14 mouse cellular contexts compared by ENCODE assay signal in the genomic region with DNA sequence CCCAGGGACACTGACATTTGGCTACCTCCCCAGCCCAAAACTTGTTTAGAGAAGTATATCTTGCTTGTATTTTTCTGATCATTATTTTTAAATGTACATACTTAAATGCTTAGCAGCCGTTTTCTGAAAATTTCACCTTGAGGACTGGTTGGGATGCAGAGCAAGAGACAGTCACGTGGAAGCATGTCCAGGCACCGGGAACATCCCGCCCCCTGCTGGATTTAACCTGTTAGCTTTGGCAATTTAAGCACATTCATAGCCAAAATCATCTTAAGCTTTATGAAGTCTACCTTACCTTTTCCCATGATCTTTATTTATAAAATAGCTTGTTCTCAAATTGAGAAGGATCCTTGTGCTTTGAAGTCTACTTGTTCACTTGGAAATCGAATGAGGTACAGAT. TPM values are rescaled to one million over a fixed set of nuclear protein-coding genes. Genes with fewer than 3 reads are reported as not detected.
DNase-seq lines count a peak whose midpoint lies in the region; ATAC-seq and TF ChIP-seq lines count a peak whose summit lies in the region.
"Had no signal": no experiment of that assay in that cellular context is flagged by ENCODE, and none has a peak within 500 bp of the region (broad histone marks: within the 10 kb centered on the region; RNA-seq: fewer than 3 reads in every experiment).

No protein-coding gene starts in this region.

- no peak for TF ChIP-seq EP300 in heart, postnatal 0 days (IDR thresholded peaks at IDR 0.05; ENCODE audit: low read depth)

- peaks cover 13% of the 10 kb centered on the region; the same call in 1 of the 2 replicates for H3K4me1 ChIP-seq in heart, postnatal 0 days (ENCODE audit: control insufficient read depth, insufficient read depth)
- H3K4me1 ChIP-seq in liver, adult 2 months (ENCODE audit: control insufficient read depth, insufficient read depth, low read length), result no peaks in the 10 kb centered on the region
- peaks cover 16% of the 10 kb centered on the region for H3K4me1 ChIP-seq in E14TG2a.4 (replicated peaks; ENCODE audit: low read depth, low read length)
- H3K4me1 ChIP-seq: hindbrain, embryonic 15.5 days had no signal

- intact Hi-C loops in heart, postnatal 25 days (cut with DNase I), result no loop called here

- H3K27me3 ChIP-seq in heart, postnatal 0 days (ENCODE audit: control insufficient read depth, insufficient read depth, low read length), result no peaks in the 10 kb centered on the region
- H3K27me3 ChIP-seq in liver, adult 2 months (ENCODE audit: control insufficient read depth, insufficient read depth, low read length), result no peaks in the 10 kb centered on the region
- no peaks in the 10 kb centered on the region for H3K27me3 ChIP-seq in E14TG2a.4 (ENCODE audit: insufficient read depth, low read length)
- H3K27me3 ChIP-seq in Patski, result no peaks in the 10 kb centered on the region
- H3K27me3 ChIP-seq: CH12.LX; heart, embryonic 15.5 days; hindbrain, embryonic 15.5 days had no signal

- TF ChIP-seq CTCF in heart, postnatal 0 days (IDR thresholded peaks at IDR 0.05; ENCODE audit: low read depth), result peak; percentile 15; the same call in 1 of the 2 replicates
- TF ChIP-seq CTCF in liver, adult 2 months (IDR thresholded peaks at IDR 0.05; ENCODE audit: low read depth, low read length), result peak; percentile 67
- peak; percentile 48 for TF ChIP-seq CTCF in E14TG2a.4 (conservative IDR thresholded peaks at IDR 0.05; ENCODE audit: low read length)
- peak; percentile 48 for TF ChIP-seq CTCF in Patski (IDR thresholded peaks at IDR 0.05)

- in situ Hi-C loops in Patski (cut with MboI; ENCODE audit: low pct_unique_long_range_greater_than_20kb), result loop anchor here (5.0 kb wide), 1 partner anchor 92 kb away; no protein-coding TSS in a partner anchor

- no peak for ATAC-seq in heart, postnatal 0 days (ENCODE audit: insufficient read depth, low read depth)
- ATAC-seq in Patski, result no peak
- ATAC-seq: activated CD4-positive, CD25-positive, alpha-beta regulatory T cell, adult 4 months; forebrain, embryonic 16.5 days had no signal

- no peak for TF ChIP-seq POLR2A in liver, adult 2 months (IDR thresholded peaks at IDR 0.05; ENCODE audit: extremely low read depth, insufficient read depth, low read length)

- H3K79me2 ChIP-seq in liver, adult 2 months (ENCODE audit: control insufficient read depth, insufficient read depth, low read length), result no peaks in the 10 kb centered on the region; the same call in 1 of the 2 replicates

- no peak for DNase-seq in heart, postnatal 0 days (ENCODE audit: low spot score)
- DNase-seq in heart, postnatal 25 days (ENCODE audit: low spot score), result no peak
- DNase-seq in liver, adult 2 months (ENCODE audit: extremely low read depth, low read depth, low spot score), result peak; percentile 43
- DNase-seq in liver, result no peak
- no peak for DNase-seq in Patski (ENCODE audit: low read depth, low spot score)
- no peak for DNase-seq in c-Kit-positive CD71-positive TER-119-positive erythroid progenitor cells, embryonic 14.5 days (ENCODE audit: low spot score)
- DNase-seq: gastrocnemius, postnatal 14 days had no signal

- H3K9ac ChIP-seq in heart, postnatal 0 days (replicated peaks; ENCODE audit: low read depth, low read length), result no peak overlapping the region
- H3K9ac ChIP-seq in liver, adult 2 months (ENCODE audit: low read depth, low read length), result no peak overlapping the region
- H3K9ac ChIP-seq: heart, embryonic 15.5 days; hindbrain, embryonic 15.5 days had no signal

- POLR2A ChIA-PET in Patski (lab: Charles Lee), result interaction anchor here (0.6 kb wide), 1 partner anchor 123 kb away, joined by 5 read pairs; no protein-coding TSS in a partner anchor

- no peak overlapping the region for H3K4me3 ChIP-seq in heart, postnatal 0 days (ENCODE audit: low read depth, low read length)
- no peak overlapping the region for H3K4me3 ChIP-seq in liver, adult 2 months (ENCODE audit: insufficient read depth, low read depth, low read length)
- no peak overlapping the region for H3K4me3 ChIP-seq in E14TG2a.4 (replicated peaks; ENCODE audit: low read length)
- H3K4me3 ChIP-seq: heart, embryonic 15.5 days; hindbrain, embryonic 15.5 days had no signal

- no peaks in the 10 kb centered on the region for H3K9me3 ChIP-seq in heart, postnatal 0 days (replicated peaks; ENCODE audit: control insufficient read depth, low read length)
- H3K9me3 ChIP-seq in E14TG2a.4 (ENCODE audit: low read length), result no peaks in the 10 kb centered on the region
- H3K9me3 ChIP-seq: heart, embryonic 15.5 days; hindbrain, embryonic 15.5 days had no signal

- H3K36me3 ChIP-seq in heart, postnatal 0 days (replicated peaks; ENCODE audit: control insufficient read depth, insufficient read depth, low read length), result peaks cover 4% of the 10 kb centered on the region
- peaks cover 11% of the 10 kb centered on the region for H3K36me3 ChIP-seq in liver, adult 2 months (ENCODE audit: control insufficient read depth, insufficient read depth, low read length)
- peaks cover 54% of the 10 kb centered on the region for H3K36me3 ChIP-seq in E14TG2a.4 (ENCODE audit: insufficient read depth, low read length)

- H3K27ac ChIP-seq in heart, postnatal 0 days (ENCODE audit: low read depth), result no peak overlapping the region
- H3K27ac ChIP-seq in liver, adult 2 months (replicated peaks; ENCODE audit: insufficient read depth, low read depth, low read length), result no peak overlapping the region
- H3K27ac ChIP-seq: heart, embryonic 15.5 days; hindbrain, embryonic 15.5 days had no signal

- CTCF ChIA-PET in Patski (lab: Charles Lee), result interaction anchor here (1.0 to 2.2 kb wide), 3 partner anchors 12 to 104 kb away, joined by 3 to 7 read pairs (median 4); no protein-coding TSS in a partner anchor

- 80% methylated on average over 5 of the region's 5 CpGs for WGBS in heart, postnatal 0 days
- WGBS in liver, adult 2 months, result 41% methylated on average over 5 of the region's 5 CpGs

- H3K4me2 ChIP-seq in heart, postnatal 0 days (ENCODE audit: low read depth, low read length), result no peak overlapping the region
- H3K4me2 ChIP-seq: heart, embryonic 15.5 days; hindbrain, embryonic 15.5 days; midbrain, embryonic 11.5 days had no signal

RNA-seq across cellular contexts. Expression of gene Zc3h15, which starts 25.8 kb away (rescaled TPM):
- total RNA-seq in heart, postnatal 0 days (2014; rRNA removed; ENCODE audit: low replicate concordance), result 18.1 and 26.4 TPM in 2 replicates
- 83.1 and 84.4 TPM in 2 replicates for polyA plus RNA-seq in heart, postnatal 0 days (2015; fragmentation: Nextera tagmentation; extraction: Ambion mirVana)
- 10 to 100 TPM; 48.8 to 52.3 TPM for total RNA-seq in heart, postnatal 25 days (2021)
- 57.6 and 60.5 TPM in 2 replicates for total RNA-seq in liver, adult 2 months (2014; rRNA removed)
- polyA plus RNA-seq in liver, adult 2 months (2012; rRNA removed), result 14.6 and 14.8 TPM in 2 replicates
- 85.5 TPM for polyA plus RNA-seq in Patski (2021)

RNA-seq across cellular contexts. Expression of gene Itgav, which starts 54.2 kb away (rescaled TPM):
- 23.2 and 66.4 TPM in 2 replicates for total RNA-seq in heart, postnatal 0 days (2014; rRNA removed; ENCODE audit: low replicate concordance)
- polyA plus RNA-seq in heart, postnatal 0 days (2015; fragmentation: Nextera tagmentation; extraction: Ambion mirVana), result 37.4 and 42.1 TPM in 2 replicates
- 10 to 100 TPM; 36.7 to 38.3 TPM for total RNA-seq in heart, postnatal 25 days (2021)
- 29.6 and 33.2 TPM in 2 replicates for total RNA-seq in liver, adult 2 months (2014; rRNA removed)
- 15.8 and 20.5 TPM in 2 replicates for polyA plus RNA-seq in liver, adult 2 months (2012; rRNA removed)
- polyA plus RNA-seq in Patski (2021), result 374 TPM

Comparison
In these comparisons a context has a peak if more than half of its experiments do, and no peak if none do; other contexts are left out.
1. CTCF ChIP-seq: peak in every context shown above with its lines; median percentile 67 in liver, adult 2 months; 48 in E14TG2a.4; 48 in Patski; 15 in heart, postnatal 0 days.